Comparison of ENCODE assay signal across 23 mouse cellular contexts in genomic region chr8:117714604-117715003, GRCm38 (mm10). TPM values are rescaled to one million over a fixed set of nuclear protein-coding genes. Genes with fewer than 3 reads are reported as not detected.
DNase-seq lines count a peak whose midpoint lies in the region; ATAC-seq lines count a peak whose summit lies in the region.
"Had no signal": no experiment of that assay in that cellular context is flagged by ENCODE, and none has a peak within 500 bp of the region (broad histone marks: within the 10 kb centered on the region; RNA-seq: fewer than 3 reads in every experiment).

No protein-coding gene starts in this region.

- no peak for ATAC-seq in granulocyte monocyte progenitor cell, adult 5-6 weeks (replicated peaks; ENCODE audit: poor library complexity, severe bottlenecking)
- ATAC-seq: activated CD4-positive, CD25-positive, alpha-beta regulatory T cell, adult 4 months; inflammation-experienced regulatory T-cells, adult 6 months had no signal

- peak; percentile 15 for DNase-seq in adrenal gland, adult 2 months
- no peak for DNase-seq in adrenal gland, postnatal 25 days
- peak; percentile 64 to 75 for DNase-seq in lung, adult 18-20 months
- no peak for DNase-seq in lung, postnatal 14 days
- peak; percentile 73 for DNase-seq in lung, postnatal 36 days
- no peak for DNase-seq in left cerebral cortex, adult 8-10 months (ENCODE audit: low spot score in 2 of 2)
- DNase-seq: cerebellum, adult 11-12 months; cerebellum, postnatal 14 days; gastrocnemius, postnatal 25 days; heart, postnatal 4 days; kidney, adult 9 months; kidney, postnatal 14 days; midbrain, embryonic 14.5 days had no signal

RNA-seq across cellular contexts. Expression of gene Hsd17b2, which starts 12.9 kb away (rescaled TPM):
- total RNA-seq in adrenal gland, adult 2 months (2021), result 1 to 10 TPM in 1 of 2 experiments, not detected in 1; 1.4 TPM
- 0.12 and 0.38 TPM in 2 replicates for polyA plus RNA-seq in adrenal gland, adult 2 months (2012; rRNA removed)
- total RNA-seq in adrenal gland, postnatal 25 days (2021), result 1.7 TPM in 1 of 2 replicates, not detected in the other
- not detected in 2 replicates for total RNA-seq in granulocyte monocyte progenitor cell, adult 5-6 weeks (2014; fragmentation: Nextera tagmentation)
- not detected in 2 replicates for total RNA-seq in granulocyte monocyte progenitor cell, adult 5-6 weeks (2017)
- not detected for total RNA-seq in left cerebral cortex, adult 8-10 months (2022)
- total RNA-seq: gastrocnemius, postnatal 25 days; heart, postnatal 4 days; layer of hippocampus, postnatal 14 days; megakaryocyte-erythroid progenitor cell, adult 5-6 weeks had no signal
- polyA plus RNA-seq: activated CD4-positive, CD25-positive, alpha-beta regulatory T cell, adult 4 months; embryonic facial prominence, embryonic 12.5 days; forebrain, embryonic 12.5 days; limb, embryonic 13.5 days; lung, embryonic 16.5 days; midbrain, embryonic 14.5 days; neural tube, embryonic 12.5 days had no signal

RNA-seq across cellular contexts. Expression of gene Sdr42e1, which starts 41.1 kb away (rescaled TPM):
- 1 to 10 TPM; 2.3 to 2.7 TPM for total RNA-seq in adrenal gland, adult 2 months (2021)
- 1.7 TPM in 2 replicates for polyA plus RNA-seq in adrenal gland, adult 2 months (2012; rRNA removed)
- 1.7 and 2.2 TPM in 2 replicates for total RNA-seq in adrenal gland, postnatal 25 days (2021)
- 1.9 and 3.8 TPM in 2 replicates for total RNA-seq in granulocyte monocyte progenitor cell, adult 5-6 weeks (2014; fragmentation: Nextera tagmentation)
- total RNA-seq in granulocyte monocyte progenitor cell, adult 5-6 weeks (2017), result 6.0 and 9.6 TPM in 2 replicates
- total RNA-seq in left cerebral cortex, adult 8-10 months (2022), result 1 to 10 TPM; 4.2 to 6.7 (median 4.9) TPM

Comparison
In these comparisons a context has a peak if more than half of its experiments do, and no peak if none do; other contexts are left out.
1. DNase-seq: peak in adrenal gland, adult 2 months (single experiment), lung, adult 18-20 months (2 of 2) and lung, postnatal 36 days (single experiment); none in adrenal gland, postnatal 25 days (single experiment), lung, postnatal 14 days (single experiment) and left cerebral cortex, adult 8-10 months (0 of 2).